ENCODE assay signal across 9 mouse cellular contexts in genomic region chr2:14342309-14342839, GRCm38 (mm10). TPM values are rescaled to one million over a fixed set of nuclear protein-coding genes. Genes with fewer than 3 reads are reported as not detected.
DNase-seq lines count a peak whose midpoint lies in the region.
"Had no signal": no experiment of that assay in that cellular context is flagged by ENCODE, and none has a peak within 500 bp of the region (broad histone marks: within the 10 kb centered on the region; RNA-seq: fewer than 3 reads in every experiment).

No protein-coding gene starts in this region.

- intact Hi-C loops in gastrocnemius, postnatal 36 days (cut with DNase I), result no loop called here

- peak; percentile 17 for DNase-seq in gastrocnemius, postnatal 10 days
- no peak for DNase-seq in gastrocnemius, adult 18-20 months (ENCODE audit: low spot score)
- DNase-seq in layer of hippocampus, adult 9-11 months, result peak; percentile 3
- no peak for DNase-seq in layer of hippocampus, adult 9-10 months (ENCODE audit: low spot score)
- DNase-seq in gastrocnemius, postnatal 36 days, result peak; percentile 7 to 28
- peak; percentile 7 for DNase-seq in ovary, postnatal 10 days (ENCODE audit: low spot score)
- DNase-seq in thymus, adult 18-20 months, result no peak
- no peak for DNase-seq in adrenal gland, adult (ENCODE audit: inconsistent age in 2 of 2, low spot score in 1 of 2)

RNA-seq across cellular contexts. Expression of gene Slc39a12, which starts 45.7 kb away (rescaled TPM):
- under 1 TPM; 0.70 to 0.75 TPM for total RNA-seq in gastrocnemius, postnatal 10 days (2021)
- under 1 TPM; 0.07 to 0.37 TPM for total RNA-seq in gastrocnemius, adult 18-20 months (2021)
- under 1 TPM; 0.44 to 0.54 TPM for total RNA-seq in gastrocnemius, postnatal 36 days (2021)
- total RNA-seq: megakaryocyte-erythroid progenitor cell, adult 5-6 weeks had no signal

Comparison
In these comparisons a context has a peak if more than half of its experiments do, and no peak if none do; other contexts are left out.
1. DNase-seq: peak in gastrocnemius, postnatal 10 days (single experiment), layer of hippocampus, adult 9-11 months (single experiment), gastrocnemius, postnatal 36 days (2 of 2) and ovary, postnatal 10 days (single experiment); none in gastrocnemius, adult 18-20 months (single experiment), layer of hippocampus, adult 9-10 months (single experiment), thymus, adult 18-20 months (0 of 2) and adrenal gland, adult (0 of 2).